Mouse (Mus musculus): ENCODE results near the gene Prickle2. TPM values are rescaled to one million over a fixed set of nuclear protein-coding genes. Genes with fewer than 3 reads are reported as not detected.

The Prickle2 gene
- polyA plus RNA-seq, 1 experiment from 2014 or later = 13.9 TPM

GRCm38 (mm10) chr6:92526212-92526611, 179.7 kb downstream of the Prickle2 start:
- Histone ChIP-seq H3K4me3 (no peak overlapping the region), H3K36me3 (no peaks in the 10 kb centered on the region), H3K27me3 (no peaks in the 10 kb centered on the region), H3K27ac (no peak overlapping the region), H3K9ac (no peak overlapping the region), H3K4me1 (no peaks in the 10 kb centered on the region), H3K4me2 (replicated peaks) (no peak overlapping the region), H3K9me3 (replicated peaks) (no peaks in the 10 kb centered on the region)
- no peak for ATAC-seq (ENCODE audit: low FRiP score)
- 72% methylated on average over 3 of the region's 3 CpGs for WGBS

- no peak for ATAC-seq (ENCODE audit: low FRiP score)
- 62% methylated on average over 2 of the region's 2 CpGs for WGBS
Measured at GRCm38 (mm10) chr6:92525646-92526045, 180.3 kb downstream of the Prickle2 start.

GRCm38 (mm10) chr6:92521526-92522075, 184.4 kb downstream of the Prickle2 start:
- Histone ChIP-seq H3K4me2 (replicated peaks) (no peak overlapping the region), H3K27me3 (no peaks in the 10 kb centered on the region), H3K27ac (no peak overlapping the region), H3K4me1 (no peaks in the 10 kb centered on the region; the same call in 1 of the 2 replicates), H3K9me3 (replicated peaks) (no peaks in the 10 kb centered on the region), H3K9ac (no peak overlapping the region), H3K4me3 (no peak overlapping the region), H3K36me3 (no peaks in the 10 kb centered on the region)
- 87% methylated on average over 7 of the region's 7 CpGs for WGBS
- ATAC-seq (ENCODE audit: low FRiP score) = no peak

More at GRCm38 (mm10) chr6:92525646-92526045, 180.3 kb downstream of the Prickle2 start:
- no peaks in the 10 kb centered on the region for H3K4me1 ChIP-seq
- H3K4me2 ChIP-seq (replicated peaks) = no peak overlapping the region
- H3K9me3 ChIP-seq (replicated peaks) = no peaks in the 10 kb centered on the region
- H3K4me3 ChIP-seq = no peak overlapping the region
- H3K27ac ChIP-seq = no peak overlapping the region
- no peak overlapping the region for H3K9ac ChIP-seq
- H3K27me3 ChIP-seq = no peaks in the 10 kb centered on the region
- no peaks in the 10 kb centered on the region for H3K36me3 ChIP-seq

- H3K4me1 ChIP-seq = no peaks in the 10 kb centered on the region; the same call in 1 of the 2 replicates
- no peak overlapping the region for H3K27ac ChIP-seq
- no peaks in the 10 kb centered on the region for H3K36me3 ChIP-seq
- WGBS = 81% methylated on average over 5 of the region's 5 CpGs
- no peak overlapping the region for H3K9ac ChIP-seq
- no peaks in the 10 kb centered on the region for H3K9me3 ChIP-seq (replicated peaks)
- no peaks in the 10 kb centered on the region for H3K27me3 ChIP-seq
- no peak overlapping the region for H3K4me2 ChIP-seq (replicated peaks)
- ATAC-seq (ENCODE audit: low FRiP score) = no peak
- H3K4me3 ChIP-seq = no peak overlapping the region
Measured at GRCm38 (mm10) chr6:92520088-92520875, 185.7 kb downstream of the Prickle2 start.

GRCm38 (mm10) chr6:92518438-92518968, 187.5 kb downstream of the Prickle2 start:
- 86% methylated on average over 6 of the region's 6 CpGs for WGBS
- Histone ChIP-seq H3K9ac (no peak overlapping the region), H3K4me3 (no peak overlapping the region), H3K27ac (no peak overlapping the region), H3K27me3 (no peaks in the 10 kb centered on the region), H3K36me3 (no peaks in the 10 kb centered on the region), H3K4me2 (replicated peaks) (no peak overlapping the region), H3K4me1 (no peaks in the 10 kb centered on the region; the same call in 1 of the 2 replicates), H3K9me3 (replicated peaks) (no peaks in the 10 kb centered on the region)
- ATAC-seq (ENCODE audit: low FRiP score) = no peak

- H3K4me3 ChIP-seq = no peak overlapping the region
- H3K9me3 ChIP-seq (replicated peaks) = no peaks in the 10 kb centered on the region
- H3K4me1 ChIP-seq = no peaks in the 10 kb centered on the region; the same call in 1 of the 2 replicates
- no peaks in the 10 kb centered on the region for H3K27me3 ChIP-seq
- H3K27ac ChIP-seq = no peak overlapping the region
- H3K9ac ChIP-seq = no peak overlapping the region
- ATAC-seq (ENCODE audit: low FRiP score) = no peak
- no peaks in the 10 kb centered on the region for H3K36me3 ChIP-seq
- no peak overlapping the region for H3K4me2 ChIP-seq (replicated peaks)
- whole genome bisulfite sequencing = 61% methylated on average over 2 of the region's 2 CpGs
Measured at GRCm38 (mm10) chr6:92517002-92517401, 189.0 kb downstream of the Prickle2 start.

- Histone ChIP-seq H3K4me2 (replicated peaks) (no peak overlapping the region), H3K9me3 (replicated peaks) (no peaks in the 10 kb centered on the region), H3K9ac (no peak overlapping the region), H3K4me3 (no peak overlapping the region), H3K4me1 (no peaks in the 10 kb centered on the region), H3K27ac (no peak overlapping the region), H3K27me3 (no peaks in the 10 kb centered on the region), H3K36me3 (no peaks in the 10 kb centered on the region)
- ATAC-seq (ENCODE audit: low FRiP score) = no peak
- WGBS = 97% methylated on average over 1 of the region's 1 CpGs
Measured at GRCm38 (mm10) chr6:92512001-92512400, 194.0 kb downstream of the Prickle2 start.

- WGBS = 73% methylated on average over 2 of the region's 2 CpGs
- Histone ChIP-seq H3K4me1 (no peaks in the 10 kb centered on the region), H3K27ac (no peak overlapping the region), H3K27me3 (no peaks in the 10 kb centered on the region), H3K4me2 (replicated peaks) (no peak overlapping the region), H3K36me3 (no peaks in the 10 kb centered on the region), H3K9ac (no peak overlapping the region), H3K9me3 (replicated peaks) (no peaks in the 10 kb centered on the region), H3K4me3 (no peak overlapping the region)
- ATAC-seq (ENCODE audit: low FRiP score) = no peak
Measured at GRCm38 (mm10) chr6:92509712-92510111, 196.2 kb downstream of the Prickle2 start.

- Histone ChIP-seq H3K4me1 (no peaks in the 10 kb centered on the region), H3K36me3 (no peaks in the 10 kb centered on the region), H3K4me3 (no peak overlapping the region), H3K9ac (no peak overlapping the region), H3K27me3 (no peaks in the 10 kb centered on the region), H3K9me3 (replicated peaks) (no peaks in the 10 kb centered on the region), H3K4me2 (replicated peaks) (no peak overlapping the region), H3K27ac (no peak overlapping the region)
- ATAC-seq (ENCODE audit: low FRiP score) = no peak
- 57% methylated on average over 3 of the region's 3 CpGs for WGBS
Measured at GRCm38 (mm10) chr6:92506276-92506675, 199.7 kb downstream of the Prickle2 start.

GRCm38 (mm10) chr6:92499449-92499848, 206.5 kb downstream of the Prickle2 start:
- Histone ChIP-seq H3K4me2 (replicated peaks) (no peak overlapping the region), H3K36me3 (no peaks in the 10 kb centered on the region), H3K4me3 (no peak overlapping the region), H3K9me3 (replicated peaks) (no peaks in the 10 kb centered on the region), H3K27me3 (no peaks in the 10 kb centered on the region), H3K4me1 (no peaks in the 10 kb centered on the region), H3K27ac (no peak overlapping the region), H3K9ac (no peak overlapping the region)
- no peak for ATAC-seq (ENCODE audit: low FRiP score)
- 76% methylated on average over 4 of the region's 4 CpGs for WGBS

- no peak for ATAC-seq (ENCODE audit: low FRiP score)
- Histone ChIP-seq H3K4me3 (no peak overlapping the region), H3K27ac (no peak overlapping the region), H3K4me1 (no peaks in the 10 kb centered on the region), H3K36me3 (no peaks in the 10 kb centered on the region), H3K9me3 (replicated peaks) (no peaks in the 10 kb centered on the region), H3K27me3 (no peaks in the 10 kb centered on the region), H3K9ac (no peak overlapping the region), H3K4me2 (replicated peaks) (no peak overlapping the region)
- WGBS = 66% methylated on average over 6 of the region's 6 CpGs
Measured at GRCm38 (mm10) chr6:92498574-92498973, 207.4 kb downstream of the Prickle2 start.

GRCm38 (mm10) chr6:92497279-92497678, 208.7 kb downstream of the Prickle2 start:
- Histone ChIP-seq H3K27me3 (no peaks in the 10 kb centered on the region), H3K27ac (no peak overlapping the region), H3K9me3 (replicated peaks) (no peaks in the 10 kb centered on the region), H3K9ac (no peak overlapping the region), H3K4me2 (replicated peaks) (no peak overlapping the region), H3K4me1 (no peaks in the 10 kb centered on the region), H3K36me3 (no peaks in the 10 kb centered on the region), H3K4me3 (no peak overlapping the region)
- 75% methylated on average over 4 of the region's 4 CpGs for WGBS
- ATAC-seq (ENCODE audit: low FRiP score) = no peak

All from hindbrain, embryonic 12.5 days (tissue).